ENCODE assay signal across 7 mouse cellular contexts in genomic region chr6:83914183-83914719, GRCm38 (mm10). TPM values are rescaled to one million over a fixed set of nuclear protein-coding genes. Genes with fewer than 3 reads are reported as not detected.
A peak's percentile ranks its signal among the peaks of the same experiment; 100 is the strongest.
DNase-seq lines count a peak whose midpoint lies in the region; ATAC-seq and TF ChIP-seq lines count a peak whose summit lies in the region.

No protein-coding gene starts in this region.

- H3K9me3 ChIP-seq in embryonic facial prominence, embryonic 10.5 days = no peaks in the 10 kb centered on the region
- H3K9me3 ChIP-seq in intestine, postnatal 0 days (ENCODE audit: control insufficient read depth) = no peaks in the 10 kb centered on the region
- H3K9me3 ChIP-seq in midbrain, embryonic 12.5 days = no peaks in the 10 kb centered on the region

- peak overlapping the region; percentile 100 for H3K4me3 ChIP-seq in embryonic facial prominence, embryonic 10.5 days
- H3K4me3 ChIP-seq in intestine, postnatal 0 days (ENCODE audit: low read depth, low read length) = peak overlapping the region; percentile 90
- H3K4me3 ChIP-seq in midbrain, embryonic 12.5 days = peak overlapping the region; percentile 80
- peak overlapping the region; percentile 94 for H3K4me3 ChIP-seq in small intestine, adult 2 months (ENCODE audit: low read depth, low read length)

- H3K4me1 ChIP-seq in embryonic facial prominence, embryonic 10.5 days = peaks cover 4% of the 10 kb centered on the region; the same call in 1 of the 2 replicates
- H3K4me1 ChIP-seq in intestine, postnatal 0 days (replicated peaks; ENCODE audit: control insufficient read depth, insufficient read depth, low read length) = no peaks in the 10 kb centered on the region
- H3K4me1 ChIP-seq in midbrain, embryonic 12.5 days = no peaks in the 10 kb centered on the region
- no peaks in the 10 kb centered on the region for H3K4me1 ChIP-seq in small intestine, adult 2 months (ENCODE audit: control insufficient read depth, insufficient read depth, insufficient read length, low read length)

- H3K9ac ChIP-seq in intestine, postnatal 0 days (ENCODE audit: low read depth, low read length) = peak overlapping the region; percentile 93
- peak overlapping the region; percentile 98 for H3K9ac ChIP-seq in midbrain, embryonic 12.5 days (replicated peaks)

- H3K27me3 ChIP-seq in embryonic facial prominence, embryonic 10.5 days (replicated peaks; ENCODE audit: low read depth, poor library complexity, severe bottlenecking) = no peaks in the 10 kb centered on the region
- H3K27me3 ChIP-seq in intestine, postnatal 0 days (replicated peaks; ENCODE audit: control insufficient read depth, insufficient read depth, low read length) = no peaks in the 10 kb centered on the region
- no peaks in the 10 kb centered on the region for H3K27me3 ChIP-seq in midbrain, embryonic 12.5 days
- no peaks in the 10 kb centered on the region for H3K27me3 ChIP-seq in small intestine, adult 2 months (ENCODE audit: control insufficient read depth, insufficient read depth, low read length)

- peak overlapping the region; percentile 100 for H3K27ac ChIP-seq in embryonic facial prominence, embryonic 10.5 days (replicated peaks)
- peak overlapping the region; percentile 85 for H3K27ac ChIP-seq in intestine, postnatal 0 days (ENCODE audit: low read depth, low read length)
- H3K27ac ChIP-seq in midbrain, embryonic 12.5 days (replicated peaks) = peak overlapping the region; percentile 97
- peak overlapping the region; percentile 90 for H3K27ac ChIP-seq in small intestine, adult 2 months (ENCODE audit: insufficient read depth, low read depth, low read length)

- under 1% methylated on average over 50 of the region's 50 CpGs for WGBS in embryonic facial prominence, embryonic 10.5 days
- WGBS in intestine, postnatal 0 days = under 1% methylated on average over 43 of the region's 50 CpGs
- under 1% methylated on average over 50 of the region's 50 CpGs for WGBS in midbrain, embryonic 12.5 days
- WGBS in small intestine, adult 2 months = under 1% methylated on average over 50 of the region's 50 CpGs

- TF ChIP-seq CTCF in intestine, postnatal 0 days (IDR thresholded peaks at IDR 0.05; ENCODE audit: low read depth) = peak; percentile 99
- peak; percentile 96 for TF ChIP-seq CTCF in small intestine, adult 2 months (IDR thresholded peaks at IDR 0.05; ENCODE audit: extremely low read depth, insufficient read length, insufficient replicate concordance, low read depth, low read length)

- H3K4me2 ChIP-seq in intestine, postnatal 0 days (replicated peaks; ENCODE audit: low read depth) = peak overlapping the region; percentile 67
- peak overlapping the region; percentile 62 for H3K4me2 ChIP-seq in midbrain, embryonic 12.5 days (replicated peaks)

- peaks cover 5% of the 10 kb centered on the region for H3K36me3 ChIP-seq in embryonic facial prominence, embryonic 10.5 days (replicated peaks)
- no peaks in the 10 kb centered on the region for H3K36me3 ChIP-seq in intestine, postnatal 0 days (ENCODE audit: control insufficient read depth, insufficient read depth)
- no peaks in the 10 kb centered on the region for H3K36me3 ChIP-seq in midbrain, embryonic 12.5 days
- no peaks in the 10 kb centered on the region for H3K36me3 ChIP-seq in small intestine, adult 2 months (ENCODE audit: control insufficient read depth, insufficient read depth, low read length)

- intact Hi-C loops in left cerebral cortex, postnatal 4 days (cut with DNase I) = no loop called here

- peak; percentile 100 for DNase-seq in adrenal gland, postnatal 10 days
- peak; percentile 97 for DNase-seq in embryonic facial prominence, embryonic 10.5 days (ENCODE audit: low spot score)
- DNase-seq in gonadal fat pad, adult 2 months (ENCODE audit: low read depth) = peak; percentile 42
- peak; percentile 100 for DNase-seq in left cerebral cortex, postnatal 4 days

- peak; percentile 94 for ATAC-seq in intestine, postnatal 0 days
- peak; percentile 96 for ATAC-seq in midbrain, embryonic 12.5 days (ENCODE audit: low FRiP score, low read depth)

- no peak for TF ChIP-seq POLR2A in small intestine, adult 2 months (IDR thresholded peaks at IDR 0.05; ENCODE audit: low read depth, low read length)

RNA-seq across cellular contexts. Expression of gene Zfp638, which starts 47.3 kb away (rescaled TPM):
- total RNA-seq in adrenal gland, postnatal 10 days (2021) = 10 to 100 TPM; 69.6 to 82.5 TPM
- polyA plus RNA-seq in embryonic facial prominence, embryonic 10.5 days (2016; fragmentation: Nextera tagmentation; extraction: Ambion mirVana) = 69.8 and 71.0 TPM in 2 replicates
- 11.8 and 13.2 TPM in 2 replicates for polyA plus RNA-seq in gonadal fat pad, adult 2 months (2012; rRNA removed)
- polyA plus RNA-seq in intestine, postnatal 0 days (2015; fragmentation: Nextera tagmentation; extraction: Ambion mirVana) = 21.5 and 24.3 TPM in 2 replicates
- total RNA-seq in left cerebral cortex, postnatal 4 days (2021) = 100 to 1,000 TPM; 148 to 161 TPM
- 102 and 110 TPM in 2 replicates for polyA plus RNA-seq in midbrain, embryonic 12.5 days (2016; fragmentation: Nextera tagmentation; extraction: Ambion mirVana)
- polyA plus RNA-seq in small intestine, adult 2 months (2012; rRNA removed) = 1.8 and 2.9 TPM in 2 replicates

Comparison
In these comparisons a context has a peak if more than half of its experiments do, and no peak if none do; other contexts are left out.
1. Peak in every context shown above with its lines: DNase-seq, ATAC-seq, H3K4me3 ChIP-seq and H3K27ac ChIP-seq.
2. DNase-seq: peak in every context shown above with its lines; median percentile 100 in adrenal gland, postnatal 10 days; 100 in left cerebral cortex, postnatal 4 days; 97 in embryonic facial prominence, embryonic 10.5 days; 42 in gonadal fat pad, adult 2 months.